Mouse (Mus musculus) testis, adult 2 months (tissue): ENCODE results near the gene Gm20458.

Source experiments
- CTCF ChIP-seq: fragments of 200-500 bp; IDR thresholded peaks from 2 replicates; pipeline ENCODE4 v1.5.1; 2012; ENCODE audit warnings: low read depth, mild to moderate bottlenecking, inconsistent platforms, low read length, moderate library complexity; ENCODE audit not compliant: control insufficient read depth, insufficient read depth, insufficient replicate concordance
- POLR2A ChIP-seq: fragments of 200-500 bp; IDR thresholded peaks from 2 replicates; pipeline ENCODE4 v1.6.1; 2012; ENCODE audit warnings: low read depth, mild to moderate bottlenecking, inconsistent platforms, low read length, moderate library complexity; ENCODE audit not compliant: control insufficient read depth

DNA sequence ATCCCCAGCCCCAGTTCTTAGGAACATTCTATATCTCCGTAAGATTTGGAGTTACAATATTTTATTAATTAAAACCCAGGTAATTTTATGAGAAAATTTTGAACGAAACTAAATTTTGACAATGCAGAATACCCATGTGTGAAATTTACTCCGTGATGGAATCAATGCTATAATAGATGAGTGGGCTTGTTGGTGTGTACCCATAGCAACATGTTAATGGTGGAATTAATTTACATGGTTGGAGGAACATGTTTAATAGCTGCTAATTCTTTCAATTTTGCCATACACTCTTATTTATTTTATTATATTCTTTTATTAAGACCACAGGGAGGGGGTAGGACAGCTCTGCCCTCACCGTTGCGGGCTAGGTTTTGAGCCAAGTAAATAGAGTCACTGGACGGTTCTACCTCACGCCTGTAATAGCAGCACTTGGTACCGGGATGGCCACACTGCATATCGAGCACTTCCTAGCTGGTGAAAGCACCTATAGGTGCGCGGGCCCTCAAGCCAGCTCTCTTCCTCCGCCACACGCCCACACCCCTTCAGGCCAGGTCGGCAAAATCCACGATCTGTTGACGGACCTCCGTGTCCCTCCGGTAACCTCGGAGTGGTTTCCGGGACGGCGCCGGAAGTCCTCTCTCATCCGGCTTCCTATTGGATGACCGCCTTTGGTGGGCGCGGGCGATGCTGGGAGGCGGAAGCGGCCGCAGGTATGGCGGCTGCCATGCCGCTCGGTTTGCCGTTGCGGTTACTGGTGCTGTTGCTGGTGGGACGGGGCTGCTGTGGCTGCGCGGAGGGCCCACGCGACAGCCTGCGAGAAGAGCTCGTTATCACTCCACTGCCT is 36.3 kb downstream of the Gm20458 start, which contains the start of gene Pigt:
- TF ChIP-seq CTCF (peak; percentile 14; the same call in 1 of the 2 replicates), POLR2A (peak; percentile 95)
